Mouse (Mus musculus) heart, postnatal 0 days (tissue): ENCODE measurements around the gene Cbln1. TPM values are rescaled to one million over a fixed set of nuclear protein-coding genes. Genes with fewer than 3 reads are reported as not detected.

Experiments
- ATAC-seq: fragments of 200-750 bp; cut with Nextera tagmentation; 2 replicates; pipeline ENCODE4 v1.8.0; 2017; ENCODE audit warnings: low read depth, moderate number of reproducible peaks, moderate library complexity; ENCODE audit not compliant: insufficient read depth
- DNase-seq: peaks from one replicate; pipeline ENCODE4 v3.0.0-alpha.2; 2016; ENCODE audit warnings: low spot score
- H3K27ac ChIP-seq: fragments of 300-500 bp; sonication (generic); 2 replicates; pipeline ENCODE4 v1.5.1; 2014; ENCODE audit warnings: low read depth, mild to moderate bottlenecking
- H3K27me3 ChIP-seq: fragments of 300-500 bp; sonication (generic); 2 replicates; pipeline ENCODE4 v1.6.1; 2014; ENCODE audit warnings: low read length, mixed read lengths; ENCODE audit not compliant: control insufficient read depth, insufficient read depth
- H3K36me3 ChIP-seq: fragments of 300-500 bp; sonication (generic); replicated peaks from 2 replicates; pipeline ENCODE4 v1.6.1; 2014; ENCODE audit warnings: low read length, mixed read lengths; ENCODE audit not compliant: control insufficient read depth, insufficient read depth
- H3K4me1 ChIP-seq: fragments of 300-500 bp; sonication (generic); 2 replicates; pipeline ENCODE4 v1.6.1; 2014; ENCODE audit warnings: antibody characterized with exemption; ENCODE audit not compliant: control insufficient read depth, insufficient read depth
- H3K4me2 ChIP-seq: fragments of 300-500 bp; sonication (generic); 2 replicates; pipeline ENCODE4 v1.6.1; 2014; ENCODE audit warnings: low read depth, mild to moderate bottlenecking, low read length, moderate library complexity
- H3K4me3 ChIP-seq: fragments of 300-500 bp; sonication (generic); 2 replicates; pipeline ENCODE4 v1.5.1; 2014; ENCODE audit warnings: low read depth, low read length
- H3K9ac ChIP-seq: fragments of 300-500 bp; sonication (generic); replicated peaks from 2 replicates; pipeline ENCODE4 v1.6.1; 2014; ENCODE audit warnings: low read depth, low read length, mixed read lengths
- H3K9me3 ChIP-seq: fragments of 300-500 bp; sonication (generic); replicated peaks from 2 replicates; pipeline ENCODE4 v1.6.1; 2016; ENCODE audit warnings: low read length; ENCODE audit not compliant: control insufficient read depth
- CTCF ChIP-seq: IDR thresholded peaks from 2 replicates; pipeline ENCODE4 v1.5.1; 2016; ENCODE audit warnings: antibody characterized with exemption, control low read depth, low read depth
- EP300 ChIP-seq: IDR thresholded peaks from 2 replicates; pipeline ENCODE4 v1.6.1; 2016; ENCODE audit warnings: antibody characterized with exemption, low read depth
- whole genome bisulfite sequencing: fragments of 180-500 bp; shearing (Covaris S2); extraction: QIAGEN DNeasy Blood & Tissue Kit; methylation state at CpG from one replicate; pipeline ENCODE4 v1.1.7; 2014; 5-methylcytosine and 5-hydroxymethylcytosine counted together
- polyA plus RNA-seq: library from polyadenylated mRNA; unstranded; fragments of >200 nt; fragmentation: Nextera tagmentation; extraction: Ambion mirVana; gene quantifications from 2 replicates; pipeline ENCODE4 v1.2.1, GENCODE M21; 2015
- total RNA-seq: library from RNA; depleted of rRNA; stranded (reverse); fragments of >200 nt; gene quantifications from 2 replicates; pipeline ENCODE4 v1.2.3, GENCODE M21; 2014; ENCODE audit warnings: low replicate concordance

Gene Cbln1
- total and polyA plus RNA-seq, 2 experiments from 2014 or later, result not detected

DNA sequence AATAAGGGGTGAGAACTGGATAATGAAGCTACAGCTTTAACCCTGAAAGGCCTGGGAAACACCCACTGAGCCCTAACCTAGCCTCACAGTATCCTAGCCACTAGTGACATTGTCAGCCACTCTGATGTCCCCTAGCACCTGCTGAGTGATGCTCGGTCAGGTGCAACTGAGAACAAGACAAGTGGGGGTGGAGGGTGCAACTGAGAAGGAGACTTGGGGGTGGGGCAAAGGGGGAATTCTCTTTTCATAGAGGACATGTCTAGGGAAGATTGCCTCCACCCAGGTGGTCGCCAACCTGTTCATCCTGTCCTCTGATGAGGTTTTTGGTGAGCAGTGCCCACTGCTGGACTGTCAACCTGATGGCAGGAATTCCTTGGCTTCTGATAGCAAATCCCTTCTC lies 1.5 kb upstream of the Cbln1 start:
- no peak overlapping the region for H3K9ac ChIP-seq
- peaks cover 20% of the 10 kb centered on the region for H3K4me1 ChIP-seq
- no peak overlapping the region for H3K27ac ChIP-seq
- peaks cover 80% of the 10 kb centered on the region for H3K27me3 ChIP-seq
- 38% methylated on average over 2 of the region's 2 CpGs for WGBS
- H3K36me3 ChIP-seq, result no peaks in the 10 kb centered on the region
- no peak overlapping the region for H3K4me2 ChIP-seq
- 0 out of 2 replicates have a peak, but pooled peaks have one; percentile 1 for TF ChIP-seq CTCF
- TF ChIP-seq EP300, result no peak
- no peaks in the 10 kb centered on the region for H3K9me3 ChIP-seq
- DNase-seq (no peak), ATAC-seq (no peak)
- H3K4me3 ChIP-seq, result no peak overlapping the region

GRCm38 (mm10) chr8:87473314-87473713 lies 905 bp upstream of the Cbln1 start:
- WGBS, result 2% methylated on average over 28 of the region's 30 CpGs
- TF ChIP-seq CTCF (no peak), EP300 (no peak)
- Histone ChIP-seq H3K4me3 (peak overlapping the region; percentile 44), H3K36me3 (no peaks in the 10 kb centered on the region), H3K27ac (no peak overlapping the region), H3K4me2 (peak overlapping the region; percentile 70), H3K27me3 (peaks cover 87% of the 10 kb centered on the region), H3K9ac (no peak overlapping the region), H3K4me1 (peaks cover 20% of the 10 kb centered on the region), H3K9me3 (no peaks in the 10 kb centered on the region)
- ATAC-seq (no peak), DNase-seq (no peak)

DNA sequence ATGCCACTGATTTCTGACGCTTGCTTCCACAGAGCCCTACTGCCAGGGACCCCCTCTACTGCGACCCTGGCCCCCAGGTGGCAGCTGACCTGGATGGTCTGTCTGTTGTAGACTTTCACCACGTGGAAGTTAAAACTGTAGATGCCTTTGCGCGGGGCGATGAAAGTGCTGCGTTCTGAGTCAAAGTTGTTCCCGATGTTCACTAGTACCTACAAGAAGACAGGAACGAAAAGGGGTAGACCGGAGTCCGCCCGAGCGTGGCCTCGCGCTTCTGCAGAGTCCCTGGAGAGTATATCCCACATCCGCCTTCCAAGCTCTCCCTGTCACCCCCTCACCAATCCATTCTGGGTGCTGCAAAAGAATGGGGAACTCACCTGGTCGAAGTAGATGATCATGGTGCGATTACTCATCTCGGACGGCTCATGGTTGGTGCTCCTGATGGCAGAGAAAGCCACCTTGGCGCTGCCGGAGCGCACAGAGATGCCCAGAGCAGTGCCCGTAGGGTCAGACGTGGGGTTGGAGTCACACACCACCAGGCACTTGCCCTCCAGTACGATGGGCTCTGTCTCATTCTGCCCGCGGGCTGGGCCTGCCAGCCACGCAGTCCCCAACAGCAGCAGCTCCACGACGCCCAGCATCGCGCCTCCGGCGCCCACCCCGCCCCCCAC lies 672 bp downstream of the Cbln1 start:
- Histone ChIP-seq H3K36me3 (no peaks in the 10 kb centered on the region), H3K9me3 (no peaks in the 10 kb centered on the region), H3K4me1 (peaks cover 20% of the 10 kb centered on the region), H3K4me2 (peak overlapping the region; percentile 70), H3K4me3 (peak overlapping the region; percentile 44), H3K27me3 (peaks cover 93% of the 10 kb centered on the region), H3K27ac (no peak overlapping the region), H3K9ac (no peak overlapping the region)
- TF ChIP-seq EP300, result no peak
- WGBS, result 3% methylated on average over 31 of the region's 36 CpGs
- ATAC-seq, result no peak
- no peak for DNase-seq

GRCm38 (mm10) chr8:87470834-87471602 lies 1.4 kb downstream of the Cbln1 start:
- Histone ChIP-seq H3K9ac (no peak overlapping the region), H3K4me3 (peak overlapping the region; percentile 44), H3K36me3 (no peaks in the 10 kb centered on the region), H3K27me3 (peaks cover 96% of the 10 kb centered on the region), H3K4me2 (peak overlapping the region; percentile 54), H3K27ac (no peak overlapping the region), H3K9me3 (no peaks in the 10 kb centered on the region), H3K4me1 (peaks cover 20% of the 10 kb centered on the region)
- ATAC-seq (no peak), DNase-seq (no peak)
- TF ChIP-seq EP300, result no peak
- no peak for TF ChIP-seq CTCF
- 2% methylated on average over 32 of the region's 32 CpGs for WGBS

GRCm38 (mm10) chr8:87469931-87470833 lies 2.2 kb downstream of the Cbln1 start:
- Histone ChIP-seq H3K4me2 (peak overlapping the region; percentile 54), H3K4me1 (peaks cover 20% of the 10 kb centered on the region), H3K9ac (no peak overlapping the region), H3K27ac (no peak overlapping the region), H3K4me3 (peak overlapping the region; percentile 40), H3K9me3 (no peaks in the 10 kb centered on the region), H3K27me3 (peaks cover 98% of the 10 kb centered on the region), H3K36me3 (no peaks in the 10 kb centered on the region)
- DNase-seq, result no peak
- no peak for ATAC-seq
- TF ChIP-seq EP300, result no peak
- no peak for TF ChIP-seq CTCF
- WGBS, result 3% methylated on average over 59 of the region's 59 CpGs
